Mouse (Mus musculus): Measurements from ENCODE around the gene Ppp2r3d.

Ppp2r3d gene

GRCm38 (mm10) chr9:124412921-124413320 is 63.8 kb downstream of the Ppp2r3d start:
- no peak for DNase-seq (ENCODE audit: low spot score in 2 of 2)

DNA sequence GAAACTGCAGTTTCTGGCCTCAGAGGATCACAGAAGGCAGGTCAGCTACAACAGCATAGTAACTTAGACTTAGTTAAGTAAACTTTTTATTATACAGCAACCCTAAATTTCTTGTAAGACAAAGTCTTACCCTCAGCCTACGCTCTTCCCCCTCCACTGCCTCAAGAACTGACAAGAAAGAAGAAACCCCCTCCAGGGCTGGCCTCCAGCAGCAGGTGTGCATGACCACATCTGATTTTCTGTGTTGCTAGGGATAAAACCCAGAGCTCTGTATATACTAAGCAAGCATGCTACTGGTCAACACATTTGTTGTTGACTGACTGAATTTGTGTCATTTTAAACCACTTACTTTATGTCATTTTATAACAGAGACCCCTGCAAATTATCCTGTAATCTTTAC is 65.1 kb downstream of the Ppp2r3d start:
- DNase-seq (ENCODE audit: low spot score in 2 of 2): no peak

DNA sequence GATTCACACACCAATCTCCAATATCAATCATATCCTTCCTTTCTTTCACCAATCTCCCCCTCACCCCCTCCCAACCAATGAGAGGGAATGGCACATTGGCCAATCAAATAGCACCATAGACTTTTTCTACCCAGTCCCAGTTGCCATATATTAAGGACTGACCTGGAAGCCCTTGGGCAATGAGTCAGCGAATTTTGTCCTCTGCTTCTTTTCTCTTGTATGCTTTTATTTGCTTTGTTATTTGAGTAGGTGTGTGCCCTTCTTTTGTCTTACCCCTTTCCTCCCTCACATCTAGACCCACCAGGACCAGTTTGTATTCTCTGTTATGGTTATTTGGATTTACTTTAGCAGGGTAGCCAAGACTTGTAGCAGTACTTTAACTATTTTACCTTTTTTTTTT is 68.1 kb downstream of the Ppp2r3d start:
- DNase-seq (ENCODE audit: low spot score in 2 of 2): no peak

Measured in frontal cortex, postnatal 25 days (tissue).